Mouse (Mus musculus): ENCODE results near the gene Pias1. TPM values are rescaled to one million over a fixed set of nuclear protein-coding genes. Genes with fewer than 3 reads are reported as not detected.

Pias1 gene
- polyA plus RNA-seq, 1 experiment from 2014 or later, result 60.3 TPM

GRCm38 (mm10) chr9:62990134-62990533 lies 2.4 kb upstream of the Pias1 start:
- Histone ChIP-seq H3K36me3 (ENCODE audit: control insufficient read depth, insufficient read depth, low read length) (no peaks in the 10 kb centered on the region), H3K4me2 (ENCODE audit: low read depth) (no peak overlapping the region), H3K9me3 (ENCODE audit: control insufficient read depth, low read length) (no peaks in the 10 kb centered on the region), H3K4me1 (ENCODE audit: control insufficient read depth, insufficient read depth, low read length) (no peaks in the 10 kb centered on the region), H3K4me3 (ENCODE audit: low read depth, low read length) (no peak overlapping the region), H3K27me3 (ENCODE audit: control insufficient read depth, insufficient read depth, low read length) (no peaks in the 10 kb centered on the region), H3K27ac (ENCODE audit: low read depth, low read length) (no peak overlapping the region), H3K9ac (ENCODE audit: low read length) (no peak overlapping the region)
- DNase-seq (ENCODE audit: low spot score) (no peak), ATAC-seq (ENCODE audit: insufficient read depth, low FRiP score, low TSS enrichment) (no peak)
- WGBS, result 97% methylated on average over 3 of the region's 3 CpGs

DNA sequence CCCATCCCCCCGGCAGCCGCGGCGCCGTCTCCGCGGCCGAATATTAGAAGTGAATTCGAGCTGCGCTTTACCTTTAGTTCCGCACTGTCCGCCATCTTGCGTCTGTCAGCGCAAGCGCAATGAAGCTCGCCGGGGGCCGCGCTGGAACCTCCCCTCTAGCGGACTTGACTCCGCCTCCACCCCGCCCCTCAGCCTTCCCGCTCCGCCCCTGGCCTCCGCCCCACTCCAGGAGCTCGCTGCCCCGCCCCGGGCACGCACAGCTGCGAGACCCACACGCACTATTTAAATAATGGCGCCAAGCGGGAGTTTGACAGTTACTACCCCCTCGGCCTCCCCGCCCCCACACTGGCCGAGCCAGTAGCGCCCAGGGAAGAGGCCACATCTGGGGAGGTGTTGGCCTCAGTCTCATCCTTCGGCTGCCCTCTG lies 6.9 kb downstream of the Pias1 start:
- peak overlapping the region; percentile 83 for H3K4me3 ChIP-seq (ENCODE audit: low read depth, low read length)
- ATAC-seq (ENCODE audit: insufficient read depth, low FRiP score, low TSS enrichment), result peak; percentile 93

DNA sequence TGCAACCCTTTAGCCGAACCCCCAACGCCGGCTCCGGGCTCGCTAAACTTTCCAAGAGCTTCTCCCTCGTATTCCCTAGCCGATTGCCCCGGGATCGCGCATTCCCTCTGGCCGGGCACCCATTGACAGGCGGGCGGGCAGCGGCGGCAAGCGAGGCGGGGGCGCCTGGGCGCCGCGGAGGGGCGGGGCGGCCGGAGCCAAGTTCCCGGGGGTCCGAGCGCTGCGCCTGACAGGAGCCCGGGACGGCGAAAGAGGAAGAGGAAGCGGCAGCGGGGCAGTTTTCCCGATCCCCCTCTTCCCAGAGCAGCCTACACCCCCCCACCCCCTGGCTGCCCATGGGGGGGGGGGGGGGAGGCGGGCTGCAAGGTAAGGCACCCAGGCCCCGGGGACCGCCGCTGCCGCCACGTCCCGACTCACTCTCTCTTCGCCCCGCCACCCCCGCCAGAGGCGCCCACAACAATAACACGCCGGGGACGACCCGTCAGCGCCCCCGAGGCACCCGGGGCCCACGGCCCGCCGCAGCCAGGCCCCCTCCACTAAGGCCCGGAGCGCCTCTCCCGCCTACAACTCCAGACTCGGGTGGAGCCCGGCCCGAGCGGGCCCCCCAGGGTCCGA lies 7.5 kb downstream of the Pias1 start:
- H3K27ac ChIP-seq (ENCODE audit: low read depth, low read length), result peak overlapping the region; percentile 94
- H3K4me1 ChIP-seq (ENCODE audit: control insufficient read depth, insufficient read depth, low read length), result peaks cover 4% of the 10 kb centered on the region; the same call in 1 of the 2 replicates
- peak overlapping the region; percentile 78 for H3K4me2 ChIP-seq (ENCODE audit: low read depth)
- 0% methylated on average over 36 of the region's 63 CpGs for WGBS
- H3K9ac ChIP-seq (ENCODE audit: low read length), result peak overlapping the region; percentile 81
- ATAC-seq (ENCODE audit: insufficient read depth, low FRiP score, low TSS enrichment), result peak; percentile 78
- peak overlapping the region; percentile 83 for H3K4me3 ChIP-seq (ENCODE audit: low read depth, low read length)
- no peaks in the 10 kb centered on the region for H3K27me3 ChIP-seq (ENCODE audit: control insufficient read depth, insufficient read depth, low read length)
- no peaks in the 10 kb centered on the region for H3K36me3 ChIP-seq (ENCODE audit: control insufficient read depth, insufficient read depth, low read length)
- no peaks in the 10 kb centered on the region for H3K9me3 ChIP-seq (ENCODE audit: control insufficient read depth, low read length)
- DNase-seq (ENCODE audit: low spot score), result no peak

More for the DNA sequence above, 6.9 kb downstream of the Pias1 start:
- DNase-seq (ENCODE audit: low spot score), result peak; percentile 98
- Histone ChIP-seq H3K36me3 (ENCODE audit: control insufficient read depth, insufficient read depth, low read length) (no peaks in the 10 kb centered on the region), H3K27me3 (ENCODE audit: control insufficient read depth, insufficient read depth, low read length) (no peaks in the 10 kb centered on the region), H3K4me2 (ENCODE audit: low read depth) (peak overlapping the region; percentile 78), H3K27ac (ENCODE audit: low read depth, low read length) (peak overlapping the region; percentile 94), H3K9me3 (ENCODE audit: control insufficient read depth, low read length) (no peaks in the 10 kb centered on the region), H3K9ac (ENCODE audit: low read length) (peak overlapping the region; percentile 81), H3K4me1 (ENCODE audit: control insufficient read depth, insufficient read depth, low read length) (peaks cover 4% of the 10 kb centered on the region; the same call in 1 of the 2 replicates)
- WGBS, result 0% methylated on average over 35 of the region's 38 CpGs

GRCm38 (mm10) chr9:62979461-62980161 lies 8.1 kb downstream of the Pias1 start:
- 5% methylated on average over 17 of the region's 17 CpGs for WGBS
- no peaks in the 10 kb centered on the region for H3K9me3 ChIP-seq (ENCODE audit: control insufficient read depth, low read length)
- H3K4me2 ChIP-seq (ENCODE audit: low read depth), result peak overlapping the region; percentile 78
- peak overlapping the region; percentile 81 for H3K9ac ChIP-seq (ENCODE audit: low read length)
- H3K27me3 ChIP-seq (ENCODE audit: control insufficient read depth, insufficient read depth, low read length), result no peaks in the 10 kb centered on the region
- DNase-seq (ENCODE audit: low spot score) (peak; percentile 22), ATAC-seq (ENCODE audit: insufficient read depth, low FRiP score, low TSS enrichment) (peak; percentile 42; the same call in 1 of the 2 replicates)
- no peaks in the 10 kb centered on the region for H3K36me3 ChIP-seq (ENCODE audit: control insufficient read depth, insufficient read depth, low read length)
- peaks cover 4% of the 10 kb centered on the region; the same call in 1 of the 2 replicates for H3K4me1 ChIP-seq (ENCODE audit: control insufficient read depth, insufficient read depth, low read length)
- H3K4me3 ChIP-seq (ENCODE audit: low read depth, low read length), result peak overlapping the region; percentile 83
- H3K27ac ChIP-seq (ENCODE audit: low read depth, low read length), result peak overlapping the region; percentile 94

DNA sequence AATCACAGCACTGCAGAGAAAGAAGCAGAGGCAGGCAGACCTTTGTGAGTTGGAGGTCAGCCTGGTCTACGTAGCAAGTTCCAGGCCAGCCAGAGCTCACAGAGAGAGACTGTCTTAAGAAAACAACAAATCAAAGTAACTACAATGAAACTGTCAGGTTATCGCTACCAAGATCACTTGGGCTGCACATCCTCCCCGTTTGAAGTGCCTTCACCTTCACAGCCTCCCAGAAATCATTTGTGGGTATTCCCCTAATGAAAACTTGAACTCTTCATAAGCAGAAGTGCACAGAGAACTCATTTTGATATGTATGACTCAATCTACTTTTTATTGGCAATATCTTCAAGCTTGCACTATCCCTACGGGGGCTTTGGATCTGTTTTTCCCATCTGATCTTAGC lies 10.6 kb downstream of the Pias1 start:
- no peak for DNase-seq (ENCODE audit: low spot score)
- ATAC-seq (ENCODE audit: insufficient read depth, low FRiP score, low TSS enrichment), result no peak
- Histone ChIP-seq H3K4me2 (ENCODE audit: low read depth) (no peak overlapping the region), H3K9ac (ENCODE audit: low read length) (no peak overlapping the region), H3K27ac (ENCODE audit: low read depth, low read length) (no peak overlapping the region), H3K36me3 (ENCODE audit: control insufficient read depth, insufficient read depth, low read length) (no peaks in the 10 kb centered on the region), H3K4me3 (ENCODE audit: low read depth, low read length) (no peak overlapping the region), H3K9me3 (ENCODE audit: control insufficient read depth, low read length) (no peaks in the 10 kb centered on the region), H3K4me1 (ENCODE audit: control insufficient read depth, insufficient read depth, low read length) (peaks cover 4% of the 10 kb centered on the region; the same call in 1 of the 2 replicates), H3K27me3 (ENCODE audit: control insufficient read depth, insufficient read depth, low read length) (no peaks in the 10 kb centered on the region)
- WGBS, result 40% methylated on average over 4 of the region's 4 CpGs

- 21% methylated on average over 2 of the region's 2 CpGs for WGBS
- Histone ChIP-seq H3K27ac (ENCODE audit: low read depth, low read length) (no peak overlapping the region), H3K36me3 (ENCODE audit: control insufficient read depth, insufficient read depth, low read length) (no peaks in the 10 kb centered on the region), H3K9me3 (ENCODE audit: control insufficient read depth, low read length) (no peaks in the 10 kb centered on the region), H3K9ac (ENCODE audit: low read length) (no peak overlapping the region), H3K27me3 (ENCODE audit: control insufficient read depth, insufficient read depth, low read length) (no peaks in the 10 kb centered on the region), H3K4me2 (ENCODE audit: low read depth) (no peak overlapping the region), H3K4me1 (ENCODE audit: control insufficient read depth, insufficient read depth, low read length) (peaks cover 4% of the 10 kb centered on the region; the same call in 1 of the 2 replicates), H3K4me3 (ENCODE audit: low read depth, low read length) (no peak overlapping the region)
- no peak for ATAC-seq (ENCODE audit: insufficient read depth, low FRiP score, low TSS enrichment)
- DNase-seq (ENCODE audit: low spot score), result no peak
Observed at GRCm38 (mm10) chr9:62975830-62976229, 11.9 kb downstream of the Pias1 start.

GRCm38 (mm10) chr9:62974439-62974838 lies 13.3 kb downstream of the Pias1 start:
- H3K4me3 ChIP-seq (ENCODE audit: low read depth, low read length), result no peak overlapping the region
- 96% methylated on average over 2 of the region's 2 CpGs for WGBS
- H3K27me3 ChIP-seq (ENCODE audit: control insufficient read depth, insufficient read depth, low read length), result no peaks in the 10 kb centered on the region
- no peak overlapping the region for H3K27ac ChIP-seq (ENCODE audit: low read depth, low read length)
- no peak overlapping the region for H3K4me2 ChIP-seq (ENCODE audit: low read depth)
- H3K9me3 ChIP-seq (ENCODE audit: control insufficient read depth, low read length), result no peaks in the 10 kb centered on the region
- DNase-seq (ENCODE audit: low spot score), result no peak
- H3K9ac ChIP-seq (ENCODE audit: low read length), result no peak overlapping the region
- H3K4me1 ChIP-seq (ENCODE audit: control insufficient read depth, insufficient read depth, low read length), result peaks cover 3% of the 10 kb centered on the region; the same call in 1 of the 2 replicates
- no peaks in the 10 kb centered on the region for H3K36me3 ChIP-seq (ENCODE audit: control insufficient read depth, insufficient read depth, low read length)
- ATAC-seq (ENCODE audit: insufficient read depth, low FRiP score, low TSS enrichment), result no peak

DNA sequence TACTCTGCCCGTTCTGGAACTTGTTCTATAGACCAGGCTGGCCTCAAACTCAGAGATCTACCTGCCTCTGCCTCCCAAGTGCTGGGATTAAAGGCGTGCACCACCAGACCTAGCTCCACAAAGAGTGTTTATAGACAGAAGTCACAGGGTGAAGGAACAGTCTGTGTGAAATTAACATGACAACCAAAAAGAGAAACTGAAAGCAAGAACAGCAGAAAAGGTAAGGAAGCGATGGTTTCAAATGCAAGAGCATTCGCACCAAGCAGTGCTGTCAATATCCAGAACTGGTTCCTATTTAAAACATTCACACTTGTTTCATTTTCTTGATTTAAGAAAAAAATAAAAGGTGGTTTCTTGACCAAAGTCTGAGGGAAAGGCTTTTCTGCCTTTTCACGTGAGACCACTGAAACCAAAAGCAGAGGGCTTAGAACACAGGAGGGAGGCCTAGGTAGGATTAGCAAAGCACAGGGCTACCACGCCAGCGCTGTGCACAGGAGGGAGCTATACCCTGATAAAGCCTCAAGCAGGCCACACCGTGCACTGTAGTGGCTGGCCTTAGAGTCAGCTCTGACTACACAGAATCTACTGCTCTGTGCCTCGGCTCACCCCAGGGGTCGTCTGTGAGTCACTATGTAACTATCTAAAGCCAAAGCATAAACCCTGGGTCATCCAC lies 15.5 kb downstream of the Pias1 start:
- H3K9me3 ChIP-seq (ENCODE audit: control insufficient read depth, low read length), result no peaks in the 10 kb centered on the region
- no peak overlapping the region for H3K9ac ChIP-seq (ENCODE audit: low read length)
- H3K4me1 ChIP-seq (ENCODE audit: control insufficient read depth, insufficient read depth, low read length), result no peaks in the 10 kb centered on the region
- H3K4me2 ChIP-seq (ENCODE audit: low read depth), result no peak overlapping the region
- DNase-seq (ENCODE audit: low spot score), result no peak
- H3K4me3 ChIP-seq (ENCODE audit: low read depth, low read length), result no peak overlapping the region
- no peaks in the 10 kb centered on the region for H3K36me3 ChIP-seq (ENCODE audit: control insufficient read depth, insufficient read depth, low read length)
- H3K27me3 ChIP-seq (ENCODE audit: control insufficient read depth, insufficient read depth, low read length), result no peaks in the 10 kb centered on the region
- no peak overlapping the region for H3K27ac ChIP-seq (ENCODE audit: low read depth, low read length)
- WGBS, result 55% methylated on average over 10 of the region's 10 CpGs
- no peak for ATAC-seq (ENCODE audit: insufficient read depth, low FRiP score, low TSS enrichment)
